Mouse (Mus musculus) megakaryocyte, adult 5-6 weeks (primary cell): ENCODE measurements around the gene Rslcan18. TPM values are rescaled to one million over a fixed set of nuclear protein-coding genes. Genes with fewer than 3 reads are reported as not detected.

Source experiments
- total RNA-seq, 2 experiments: library from RNA; stranded (forward) in 1 of 2; stranded (reverse) in 1 of 2; fragments of 153-499, 151-499 nt in 1 of 2; fragments of 221-1000, 200-1000 nt in 1 of 2; gene quantifications; 2 replicates each; pipeline versions ENCODE4 v1.2.3 to v1.2.4; 2015 to 2017

Rslcan18 gene
- total RNA-seq, 2 experiments from 2014 or later = 0.22 to 0.85 TPM

Other genes with a start within 250 kb of the Rslcan18 start
- gene Gm10767, start 211.3 kb downstream of the Rslcan18 start, total RNA-seq (2015) = 0.68 TPM in 1 of 2 replicates, not detected in the other
- gene Gm10767, start 211.3 kb downstream of the Rslcan18 start, total RNA-seq (2017) = 0.77 and 0.81 TPM in 2 replicates
- gene Zfp712, start 55.1 kb downstream of the Rslcan18 start, total RNA-seq (2015) = 4.2 and 6.2 TPM in 2 replicates
- 4.3 and 5.5 TPM in 2 replicates for gene Zfp712, start 55.1 kb downstream of the Rslcan18 start, total RNA-seq (2017)
- gene Zfp708, start 18.3 kb downstream of the Rslcan18 start, total RNA-seq (2015) = 1.4 and 2.5 TPM in 2 replicates
- 0.95 and 1.4 TPM in 2 replicates for gene Zfp708, start 18.3 kb downstream of the Rslcan18 start, total RNA-seq (2017)
- 0.62 and 2.7 TPM in 2 replicates for gene Gm28557, start 7.7 kb downstream of the Rslcan18 start, total RNA-seq (2015)
- 3.4 and 4.3 TPM in 2 replicates for gene Gm28557, start 7.7 kb downstream of the Rslcan18 start, total RNA-seq (2017)
- 2.1 and 2.9 TPM in 2 replicates for gene Zfp759, start 5.4 kb upstream of the Rslcan18 start, total RNA-seq (2015)
- gene Zfp759, start 5.4 kb upstream of the Rslcan18 start, total RNA-seq (2017) = 3.1 and 4.2 TPM in 2 replicates
- 6.5 and 7.5 TPM in 2 replicates for gene Rsl1, start 56.9 kb upstream of the Rslcan18 start, total RNA-seq (2015)
- gene Rsl1, start 56.9 kb upstream of the Rslcan18 start, total RNA-seq (2017) = 5.0 and 5.4 TPM in 2 replicates
- gene Zfp455, start 78.2 kb upstream of the Rslcan18 start, total RNA-seq (2015) = 2.7 and 3.6 TPM in 2 replicates
- gene Zfp455, start 78.2 kb upstream of the Rslcan18 start, total RNA-seq (2017) = 1.7 and 2.4 TPM in 2 replicates
- 4.7 and 5.6 TPM in 2 replicates for gene Zfp458, start 162.2 kb upstream of the Rslcan18 start, total RNA-seq (2015)
- 2.9 and 4.3 TPM in 2 replicates for gene Zfp458, start 162.2 kb upstream of the Rslcan18 start, total RNA-seq (2017)
- gene Zfp457, start 190.2 kb upstream of the Rslcan18 start, total RNA-seq (2015) = 0.60 TPM in 1 of 2 replicates, not detected in the other
- 0.65 TPM in 1 of 2 replicates, not detected in the other for gene Zfp457, start 190.2 kb upstream of the Rslcan18 start, total RNA-seq (2017)
- 10.9 and 11.7 TPM in 2 replicates for gene Zfp595, start 216.3 kb upstream of the Rslcan18 start, total RNA-seq (2015)
- gene Zfp595, start 216.3 kb upstream of the Rslcan18 start, total RNA-seq (2017) = 8.4 and 8.7 TPM in 2 replicates
- gene Gm28044, start 244.3 kb upstream of the Rslcan18 start, total RNA-seq (2015) = 4.0 and 7.5 TPM in 2 replicates
- gene Gm28044, start 244.3 kb upstream of the Rslcan18 start, total RNA-seq (2017) = 17.5 and 18.9 TPM in 2 replicates
- gene Zfp953, start 244.3 kb upstream of the Rslcan18 start, total RNA-seq (2015) = 14.0 and 14.4 TPM in 2 replicates
- gene Zfp953, start 244.3 kb upstream of the Rslcan18 start, total RNA-seq (2017) = 11.3 and 12.1 TPM in 2 replicates